Mouse (Mus musculus): ENCODE results near the gene Wipf2.
"Not testable (repeated sequence)": the region's sequence is repeated elsewhere in the genome, so short reads cannot be mapped to it uniquely, and the experiment has no call there.

Wipf2 gene

GRCm38 (mm10) chr11:98930773-98931512 lies 67.5 kb downstream of the Wipf2 start:
- no peak for DNase-seq (ENCODE audit: low spot score in 2 of 2)

- DNase-seq (ENCODE audit: low spot score in 2 of 2) = no peak
These were observed 68.3 kb downstream of the Wipf2 start for GRCm38 (mm10) chr11:98931513-98932292.

DNA sequence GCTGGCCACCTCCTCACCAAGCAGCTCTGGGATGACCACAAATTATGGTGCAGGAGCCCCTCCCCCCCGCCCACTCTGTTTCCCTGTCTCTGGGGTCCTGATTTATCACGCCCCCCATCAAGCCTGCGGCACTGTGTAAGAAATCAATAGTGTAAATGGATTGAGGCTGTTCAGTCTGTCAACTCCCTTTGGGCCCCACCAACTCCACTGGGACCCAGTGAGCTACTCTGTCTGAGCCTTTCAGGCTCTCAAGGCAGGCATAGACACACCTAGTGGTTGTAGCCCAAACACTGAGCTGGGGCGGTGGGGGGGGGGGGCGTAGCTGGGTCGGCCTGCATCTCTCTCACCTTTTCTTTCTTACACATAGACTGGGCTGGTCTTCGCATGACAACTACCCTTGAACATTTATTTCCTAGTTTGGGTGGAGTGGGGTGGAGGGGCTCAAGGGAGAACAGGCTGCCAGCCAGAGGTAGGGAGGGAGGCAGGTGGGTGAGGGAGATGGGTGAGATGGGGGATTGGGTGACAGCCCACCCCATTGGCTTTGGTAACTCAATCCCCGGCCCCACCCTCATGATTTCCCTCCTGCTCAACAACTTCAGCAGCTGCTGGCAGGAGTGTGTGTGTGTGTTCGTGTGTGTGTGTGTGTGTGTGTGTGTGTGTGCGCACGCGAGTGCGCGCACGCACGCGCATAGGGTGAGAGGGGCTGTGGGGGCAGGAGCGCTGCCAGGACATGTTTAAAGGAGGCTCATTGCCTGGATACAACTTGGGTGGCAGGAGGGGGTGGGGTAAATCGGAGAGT lies 69.1 kb downstream of the Wipf2 start:
- no peak for DNase-seq (ENCODE audit: low spot score in 2 of 2)

DNA sequence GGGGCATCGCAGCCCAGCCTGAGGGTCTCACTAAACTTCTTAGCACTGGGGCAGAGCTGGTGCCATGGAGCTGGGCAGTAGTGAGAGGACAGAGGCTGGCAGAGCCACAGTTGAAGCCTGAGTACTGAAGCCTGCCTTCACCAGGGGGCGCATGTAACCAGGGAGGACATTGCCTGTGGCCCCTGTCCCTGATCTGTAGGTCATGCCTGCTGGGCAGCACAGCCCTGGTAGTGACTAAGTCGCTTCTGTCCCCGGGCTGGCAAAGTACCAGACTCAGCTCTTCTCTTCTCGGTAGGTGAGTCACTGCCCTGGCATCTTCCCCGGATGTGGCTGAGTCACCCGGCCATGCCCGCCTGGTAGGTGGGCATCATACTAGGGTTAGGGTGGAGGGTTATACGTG lies 69.7 kb downstream of the Wipf2 start:
- DNase-seq (ENCODE audit: low spot score in 2 of 2) = peak; percentile 80 to 85

DNA sequence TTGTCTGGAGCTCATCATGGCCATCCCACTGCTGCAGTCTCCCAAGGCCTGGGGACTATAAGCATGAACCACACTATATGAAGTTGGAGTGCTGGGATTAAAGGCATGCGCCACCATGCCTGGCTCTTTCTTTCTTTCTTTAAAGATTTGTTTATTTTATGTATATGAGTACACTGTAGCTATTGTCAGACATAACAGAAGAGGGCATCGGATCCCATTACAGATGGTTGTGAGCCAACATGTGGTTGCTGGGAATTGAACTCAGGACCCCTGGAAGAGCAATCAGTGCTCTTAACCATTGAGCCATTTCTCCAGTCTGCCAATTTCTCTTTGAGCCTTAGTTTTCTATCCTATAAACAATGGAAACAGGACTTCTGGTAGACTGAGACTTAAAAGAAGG lies 70.4 kb downstream of the Wipf2 start:
- DNase-seq (ENCODE audit: low spot score in 2 of 2) = not testable (repeated sequence)

DNA sequence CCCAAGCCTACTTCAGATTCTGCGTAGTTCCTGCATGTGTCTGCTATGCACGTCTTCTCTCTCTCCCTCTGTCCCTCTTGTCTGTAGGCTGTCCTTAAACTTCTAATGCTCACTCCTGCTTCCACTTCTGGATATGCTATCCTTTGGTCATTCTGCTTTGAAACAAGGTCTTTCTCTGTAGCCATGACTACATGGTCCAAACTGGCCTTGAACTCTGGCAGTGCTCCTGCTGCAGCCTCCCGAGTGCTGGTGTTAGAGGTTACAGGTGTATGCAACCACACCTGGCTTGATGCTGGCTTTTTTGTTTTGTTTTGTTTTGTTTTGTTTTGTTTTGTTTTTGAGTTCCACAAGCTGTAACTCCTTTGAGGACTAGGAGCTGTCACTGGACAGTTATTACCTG lies 70.9 kb downstream of the Wipf2 start:
- DNase-seq (ENCODE audit: low spot score in 2 of 2) = no peak

DNA sequence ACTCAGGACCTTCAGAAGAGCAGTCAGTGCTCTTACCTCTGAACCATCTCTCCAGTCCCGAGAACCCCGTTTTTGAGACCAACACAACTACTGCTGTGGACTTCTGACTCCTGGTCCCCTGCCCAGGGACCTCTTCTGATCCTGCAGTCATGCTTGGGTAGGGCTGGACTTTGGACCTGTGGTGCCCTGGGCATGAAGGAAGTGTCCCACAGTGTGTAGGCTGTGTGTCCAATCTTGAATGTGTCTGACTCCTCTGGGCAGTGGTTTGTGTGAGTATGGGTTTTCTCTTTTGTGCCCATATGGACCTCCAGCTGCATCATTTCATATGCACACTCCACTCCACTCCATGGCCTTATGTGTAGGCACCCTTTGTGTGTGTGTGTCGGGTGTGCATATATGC lies 71.7 kb downstream of the Wipf2 start:
- DNase-seq (ENCODE audit: low spot score in 2 of 2) = no peak

DNA sequence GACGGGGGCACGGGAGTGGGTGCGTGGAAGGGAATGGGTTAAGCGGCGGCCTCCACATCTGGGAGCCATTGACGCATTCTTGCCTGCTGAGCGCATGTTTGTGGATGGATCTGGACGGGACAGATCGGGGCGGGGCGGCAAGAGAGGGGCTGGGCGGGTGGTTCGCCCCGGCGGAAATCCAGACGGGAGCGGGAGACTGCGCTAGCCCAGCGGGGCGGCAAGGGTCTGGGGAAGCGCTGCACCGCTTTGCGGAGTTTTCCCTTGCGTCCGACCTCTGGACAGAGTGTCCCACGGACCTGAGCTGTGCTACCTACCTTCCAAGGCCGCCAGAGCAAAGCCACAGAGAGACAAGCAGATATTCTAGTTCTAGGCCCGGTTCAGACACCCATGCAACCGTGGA lies 72.7 kb downstream of the Wipf2 start:
- no peak for DNase-seq (ENCODE audit: low spot score in 2 of 2)

GRCm38 (mm10) chr11:98936606-98937409 lies 73.4 kb downstream of the Wipf2 start:
- no peak for DNase-seq (ENCODE audit: low spot score in 2 of 2)

- peak; percentile 74 to 88 for DNase-seq (ENCODE audit: low spot score in 2 of 2)
These were observed 74.0 kb downstream of the Wipf2 start for GRCm38 (mm10) chr11:98937410-98937913.

GRCm38 (mm10) chr11:98937914-98938694 lies 74.7 kb downstream of the Wipf2 start:
- no peak for DNase-seq (ENCODE audit: low spot score in 2 of 2)

- no peak for DNase-seq (ENCODE audit: low spot score in 2 of 2)
These were observed 75.3 kb downstream of the Wipf2 start for GRCm38 (mm10) chr11:98938701-98939083.

DNA sequence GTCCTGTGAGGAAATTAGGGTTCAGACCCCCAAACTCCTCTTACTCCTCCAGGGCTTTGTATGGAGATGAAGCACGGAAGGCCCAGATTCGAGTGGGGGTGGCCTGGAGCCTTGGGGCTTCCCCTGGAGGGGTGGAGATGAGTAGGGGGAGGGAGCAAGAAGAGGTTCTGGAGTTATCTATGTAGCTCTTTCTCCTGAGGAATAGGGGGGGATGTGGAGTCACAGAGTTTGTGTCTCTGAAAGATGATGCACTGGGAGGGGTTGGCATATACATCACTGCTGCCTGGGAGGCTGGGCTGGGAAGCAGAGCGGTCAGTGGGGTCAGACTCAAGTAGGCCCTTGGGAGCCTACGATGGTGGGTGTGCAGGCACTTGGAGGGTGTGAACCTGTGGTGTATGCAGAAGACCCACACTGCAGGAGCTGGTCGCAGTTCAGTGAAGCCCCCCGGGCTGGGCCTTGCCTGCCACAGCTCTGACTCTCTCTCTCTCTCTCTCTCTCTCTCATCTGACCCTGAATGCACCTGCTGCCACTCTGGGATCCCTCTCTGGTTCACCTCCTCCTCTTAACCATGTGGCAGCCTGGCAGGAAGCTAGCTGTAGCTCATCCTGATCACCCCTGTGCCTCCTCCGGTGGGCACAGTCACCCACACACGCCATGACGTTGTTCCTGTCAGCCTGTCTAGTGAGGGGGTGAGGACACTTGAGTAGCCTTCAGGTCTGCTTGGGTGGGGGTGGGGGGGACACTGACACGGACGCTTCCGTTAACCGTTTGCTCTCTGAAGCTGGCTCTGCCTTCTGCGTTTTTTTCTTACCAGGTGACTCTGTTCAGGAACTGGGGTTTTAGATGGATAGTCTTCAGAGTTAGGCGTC lies 75.9 kb downstream of the Wipf2 start:
- DNase-seq (ENCODE audit: low spot score in 2 of 2) = no peak

GRCm38 (mm10) chr11:98939953-98940641 lies 76.7 kb downstream of the Wipf2 start:
- DNase-seq (ENCODE audit: low spot score in 2 of 2) = no peak

GRCm38 (mm10) chr11:98940776-98941175 lies 77.3 kb downstream of the Wipf2 start:
- no peak for DNase-seq (ENCODE audit: low spot score in 2 of 2)

DNA sequence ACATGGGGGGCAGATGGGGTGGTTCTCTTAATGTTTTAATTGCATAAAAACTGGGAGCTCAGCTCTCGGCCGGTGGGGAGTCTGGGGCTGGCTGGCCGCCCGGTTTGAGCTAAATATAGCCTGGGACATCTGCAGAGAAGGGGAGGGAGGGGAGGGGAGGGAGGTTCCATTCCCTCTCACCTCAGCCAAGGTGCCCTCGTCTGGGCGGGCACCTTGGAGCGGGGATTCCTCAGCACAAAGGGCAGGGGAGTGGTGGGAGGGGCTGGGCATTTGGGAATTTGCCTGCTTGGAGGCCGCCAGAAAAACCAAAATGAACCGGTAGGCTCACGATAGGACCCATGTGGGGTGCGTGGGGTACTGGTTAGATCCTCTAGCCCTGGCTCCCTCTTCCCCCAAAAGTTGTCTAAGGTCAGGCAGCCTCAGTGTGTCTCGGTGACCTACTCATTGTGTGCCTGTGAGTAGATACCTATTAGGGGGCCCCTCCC lies 77.9 kb downstream of the Wipf2 start:
- no peak for DNase-seq (ENCODE audit: low spot score in 2 of 2)

- DNase-seq (ENCODE audit: low spot score in 2 of 2) = peak; percentile 73 to 79
These were observed 78.5 kb downstream of the Wipf2 start for GRCm38 (mm10) chr11:98941826-98942550.

GRCm38 (mm10) chr11:98942555-98942922 lies 79.1 kb downstream of the Wipf2 start:
- DNase-seq (ENCODE audit: low spot score in 2 of 2) = no peak
